ENCODE assay signal across 8 mouse cellular contexts in genomic region chr10:89873146-89873950, GRCm38 (mm10). TPM values are rescaled to one million over a fixed set of nuclear protein-coding genes. Genes with fewer than 3 reads are reported as not detected.
DNase-seq lines count a peak whose midpoint lies in the region; ATAC-seq lines count a peak whose summit lies in the region.

Gene Anks1b, plus strand, starts transcription at chr10:89873509.

- peak within 1 kb of the TSS; percentile 60 for H3K4me3 ChIP-seq in heart, embryonic 11.5 days (ENCODE audit: low read depth, low read length)
- H3K4me3 ChIP-seq in liver, embryonic 11.5 days (ENCODE audit: low read depth, low read length), result peak within 1 kb of the TSS; percentile 54
- peak within 1 kb of the TSS; percentile 85 for H3K4me3 ChIP-seq in neural tube, embryonic 13.5 days

- H3K27me3 ChIP-seq in heart, embryonic 11.5 days (ENCODE audit: control insufficient read depth, insufficient read depth, low read length), result peaks cover 29% of the 10 kb centered on the region
- peaks cover 36% of the 10 kb centered on the region for H3K27me3 ChIP-seq in liver, embryonic 11.5 days (replicated peaks; ENCODE audit: control insufficient read depth, insufficient read depth, low read length)
- H3K27me3 ChIP-seq in neural tube, embryonic 13.5 days, result peaks cover 3% of the 10 kb centered on the region; the same call in 1 of the 2 replicates

- peak; percentile 10 for DNase-seq in ovary, postnatal 10 days (ENCODE audit: low spot score)
- DNase-seq in ovary, adult 18-20 months (ENCODE audit: low spot score), result no peak
- DNase-seq in embryo, embryonic 11 days, result peak; percentile 72
- DNase-seq in kidney, postnatal 36 days, result peak; percentile 4 to 18
- DNase-seq in liver, embryonic 11.5 days (ENCODE audit: low spot score), result peak; percentile 46
- DNase-seq in thymus, postnatal 4 days, result peak; percentile 44

- H3K9me3 ChIP-seq in heart, embryonic 11.5 days (replicated peaks; ENCODE audit: control insufficient read depth, low read length), result no peaks in the 10 kb centered on the region
- H3K9me3 ChIP-seq in liver, embryonic 11.5 days (ENCODE audit: control insufficient read depth, low read length), result no peaks in the 10 kb centered on the region
- no peaks in the 10 kb centered on the region for H3K9me3 ChIP-seq in neural tube, embryonic 13.5 days

- peak within 1 kb of the TSS; percentile 96 for H3K4me2 ChIP-seq in heart, embryonic 11.5 days
- peak within 1 kb of the TSS; percentile 83 for H3K4me2 ChIP-seq in liver, embryonic 11.5 days
- peak within 1 kb of the TSS; percentile 74 for H3K4me2 ChIP-seq in neural tube, embryonic 13.5 days

- no peak within 1 kb of the TSS for H3K27ac ChIP-seq in heart, embryonic 11.5 days (ENCODE audit: low read depth, low read length)
- H3K27ac ChIP-seq in liver, embryonic 11.5 days (ENCODE audit: low read depth, low read length), result no peak within 1 kb of the TSS
- H3K27ac ChIP-seq in neural tube, embryonic 13.5 days (replicated peaks), result peak within 1 kb of the TSS; percentile 95

- H3K4me1 ChIP-seq in heart, embryonic 11.5 days (ENCODE audit: control insufficient read depth, insufficient read depth, low read length), result 0 out of 2 replicates have a peak, but pooled peaks cover 3% of the 10 kb centered on the region
- H3K4me1 ChIP-seq in liver, embryonic 11.5 days (replicated peaks; ENCODE audit: control insufficient read depth, insufficient read depth, low read length), result 0 out of 2 replicates have a peak, but pooled peaks cover 2% of the 10 kb centered on the region
- peaks cover 26% of the 10 kb centered on the region for H3K4me1 ChIP-seq in neural tube, embryonic 13.5 days (replicated peaks)

- WGBS in heart, embryonic 11.5 days (ENCODE audit: insufficient replicate concordance), result under 1% methylated on average over 44 of the region's 48 CpGs
- WGBS in liver, embryonic 11.5 days, result 2% methylated on average over 42 of the region's 48 CpGs
- WGBS in neural tube, embryonic 13.5 days, result under 1% methylated on average over 47 of the region's 48 CpGs

- peak; percentile 67; the same call in 1 of the 2 replicates for ATAC-seq in heart, embryonic 11.5 days (replicated peaks; ENCODE audit: insufficient number of reproducible peaks, low FRiP score, low TSS enrichment)
- ATAC-seq in liver, embryonic 11.5 days (replicated peaks; ENCODE audit: low FRiP score), result peak; percentile 49
- ATAC-seq in neural tube, embryonic 13.5 days (ENCODE audit: low read depth), result peak; percentile 89

- no peaks in the 10 kb centered on the region for H3K36me3 ChIP-seq in heart, embryonic 11.5 days (ENCODE audit: control insufficient read depth, insufficient read depth, low read length)
- no peaks in the 10 kb centered on the region for H3K36me3 ChIP-seq in liver, embryonic 11.5 days (ENCODE audit: control insufficient read depth, insufficient read depth, low read length)
- H3K36me3 ChIP-seq in neural tube, embryonic 13.5 days, result no peaks in the 10 kb centered on the region

- peak within 1 kb of the TSS; percentile 43; the same call in 1 of the 2 replicates for H3K9ac ChIP-seq in heart, embryonic 11.5 days (ENCODE audit: low read depth, low read length)
- no peak within 1 kb of the TSS for H3K9ac ChIP-seq in liver, embryonic 11.5 days (ENCODE audit: low read depth, low read length)
- H3K9ac ChIP-seq in neural tube, embryonic 13.5 days, result peak within 1 kb of the TSS; percentile 89

RNA-seq across cellular contexts. Expression of gene Anks1b, which starts in this region (rescaled TPM):
- polyA plus RNA-seq in heart, embryonic 11.5 days (2014; fragmentation: Nextera tagmentation; extraction: Ambion mirVana), result 0.84 and 1.0 TPM in 2 replicates
- polyA plus RNA-seq in liver, embryonic 11.5 days (2014; fragmentation: Nextera tagmentation; extraction: Ambion mirVana), result 0.69 and 0.80 TPM in 2 replicates
- polyA plus RNA-seq in neural tube, embryonic 13.5 days (2015; fragmentation: Nextera tagmentation; extraction: Ambion mirVana), result 40.8 and 42.0 TPM in 2 replicates

Comparison
In these comparisons a context has a peak if more than half of its experiments do, and no peak if none do; other contexts are left out.
1. RNA of gene Anks1b (polyA plus RNA-seq): 40.8 to 42.0 TPM in neural tube, embryonic 13.5 days; 0.84 to 1.0 TPM in heart, embryonic 11.5 days and 0.69 to 0.80 TPM in liver, embryonic 11.5 days; every median in the first group is over 10 times any median in the second.
2. Peak in DNase-seq, ATAC-seq, H3K4me3 ChIP-seq and H3K4me2 ChIP-seq in liver, embryonic 11.5 days; RNA of the gene not detected or under 1 TPM.
3. Peak in every context shown above with its lines, with median percentiles within 50 percentile points of each other: ATAC-seq, H3K4me2 ChIP-seq and H3K4me3 ChIP-seq.